Mouse (Mus musculus): ENCODE data around the gene Srrm2.

DNA sequence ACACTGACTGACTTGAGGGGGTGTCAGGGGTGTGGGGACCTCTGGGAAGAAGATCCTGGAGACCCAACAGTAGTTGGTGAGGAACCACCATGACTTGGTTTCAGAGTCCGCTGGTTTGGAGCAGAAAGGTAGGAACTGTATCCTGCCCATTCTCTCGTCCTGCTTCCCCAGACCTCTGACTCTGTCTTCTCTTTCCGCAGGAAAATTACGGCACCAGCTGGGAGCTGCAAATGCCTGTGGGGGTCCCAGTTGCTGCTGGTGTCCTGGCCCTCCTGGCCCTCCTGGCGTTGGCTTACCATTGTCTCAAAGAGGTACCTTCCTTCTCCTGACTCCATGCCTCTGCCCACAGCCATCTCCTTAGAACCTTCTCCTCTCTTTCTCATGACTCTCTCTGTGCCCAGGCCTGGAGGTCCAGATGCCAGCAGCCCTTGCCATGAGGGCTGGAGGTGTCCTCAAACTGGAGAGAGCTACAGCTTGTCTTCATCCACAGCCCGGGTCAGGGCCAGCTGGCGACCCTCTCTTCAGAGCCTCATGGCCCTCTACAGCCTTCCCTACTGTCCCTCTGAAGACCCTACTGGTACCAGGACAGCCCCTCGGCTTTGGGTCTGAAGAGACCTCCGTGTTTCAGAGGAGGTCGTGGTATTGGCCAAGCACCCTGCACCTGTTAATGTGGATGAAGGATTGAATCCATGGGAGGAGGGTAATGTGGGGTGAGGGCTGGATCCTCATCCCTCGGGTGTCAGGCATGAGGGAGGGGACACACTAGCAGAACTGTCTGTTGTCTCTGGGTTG, 40.7 kb upstream of the Srrm2 start:
- TF ChIP-seq CTCF (IDR thresholded peaks at IDR 0.05; ENCODE audit: low read depth): no peak
- TF ChIP-seq EP300 (IDR thresholded peaks at IDR 0.05; ENCODE audit: low read depth): no peak

Data from liver, postnatal 0 days (tissue).